Mouse (Mus musculus) lung, embryonic 14.5 days (tissue): ENCODE measurements around the gene Nbea. TPM values are rescaled to one million over a fixed set of nuclear protein-coding genes. Genes with fewer than 3 reads are reported as not detected.
"Not testable (repeated sequence)": the region's sequence is repeated elsewhere in the genome, so short reads cannot be mapped to it uniquely, and the experiment has no call there.

Experiments
- ATAC-seq: fragments of 200-750 bp; cut with Nextera tagmentation; 2 replicates; pipeline ENCODE4 v1.8.0; 2017; ENCODE audit warnings: mild to moderate bottlenecking, moderate TSS enrichment, moderate library complexity; ENCODE audit not compliant: insufficient read depth
- DNase-seq: peaks from one replicate; pipeline ENCODE4 v3.0.0-alpha.2; 2015
- H3K27ac ChIP-seq: fragments of 300-500 bp; sonication (generic); 2 replicates; pipeline ENCODE4 v1.5.1; 2014; ENCODE audit warnings: low read depth, mild to moderate bottlenecking, moderate library complexity
- H3K27me3 ChIP-seq: fragments of 300-500 bp; sonication (generic); 2 replicates; pipeline ENCODE4 v1.6.1; 2014; ENCODE audit warnings: low read length, control low read depth; ENCODE audit not compliant: insufficient read depth
- H3K36me3 ChIP-seq: fragments of 300-500 bp; sonication (generic); 2 replicates; pipeline ENCODE4 v1.6.1; 2014; ENCODE audit warnings: control low read depth; ENCODE audit not compliant: insufficient read depth
- H3K4me1 ChIP-seq: fragments of 300-500 bp; sonication (generic); 2 replicates; pipeline ENCODE4 v1.6.1; 2014; ENCODE audit warnings: antibody characterized with exemption, control low read depth; ENCODE audit not compliant: insufficient read depth
- H3K4me2 ChIP-seq: fragments of 300-500 bp; sonication (generic); 2 replicates; pipeline ENCODE4 v1.6.1; 2014; ENCODE audit warnings: mild to moderate bottlenecking
- H3K4me3 ChIP-seq: fragments of 300-500 bp; sonication (generic); 2 replicates; pipeline ENCODE4 v1.5.1; 2014; ENCODE audit warnings: low read depth, low read length
- H3K9ac ChIP-seq: fragments of 300-500 bp; sonication (generic); 2 replicates; pipeline ENCODE4 v1.6.1; 2014
- H3K9me3 ChIP-seq: fragments of 300-500 bp; sonication (generic); 2 replicates; pipeline ENCODE4 v1.6.1; 2016; ENCODE audit warnings: low read depth, low read length, control low read depth
- CTCF ChIP-seq: IDR thresholded peaks from 2 replicates; pipeline ENCODE4 v1.5.1; 2016; ENCODE audit warnings: antibody characterized with exemption, low read depth
- WGBS: fragments of 180-500 bp; shearing (Covaris S2); extraction: QIAGEN DNeasy Blood & Tissue Kit; methylation state at CpG from one replicate; pipeline ENCODE4 v1.1.7; 2014; 5-methylcytosine and 5-hydroxymethylcytosine counted together
- polyA plus RNA-seq: library from polyadenylated mRNA; unstranded; fragments of >200 nt; fragmentation: Nextera tagmentation; extraction: Ambion mirVana; gene quantifications from 2 replicates; pipeline ENCODE4 v1.2.1, GENCODE M21; 2014

The Nbea gene
- polyA plus RNA-seq, 1 experiment from 2014 or later = 10.7 TPM

GRCm38 (mm10) chr3:55647176-55647575 is 536.3 kb downstream of the Nbea start:
- H3K4me1 ChIP-seq = peaks cover 6% of the 10 kb centered on the region; the same call in 1 of the 2 replicates
- no peak overlapping the region for H3K4me3 ChIP-seq
- ATAC-seq (no peak), DNase-seq (no peak)
- H3K27ac ChIP-seq = no peak overlapping the region
- H3K9ac ChIP-seq = no peak overlapping the region
- H3K9me3 ChIP-seq = no peaks in the 10 kb centered on the region
- H3K36me3 ChIP-seq = no peaks in the 10 kb centered on the region
- no peak overlapping the region for H3K4me2 ChIP-seq
- no peaks in the 10 kb centered on the region for H3K27me3 ChIP-seq
- 61% methylated on average over 6 of the region's 6 CpGs for WGBS
- TF ChIP-seq CTCF = no peak

- 89% methylated on average over 3 of the region's 3 CpGs for whole genome bisulfite sequencing
- ATAC-seq = no peak
- H3K4me2 ChIP-seq = no peak overlapping the region
Measured at GRCm38 (mm10) chr3:55646437-55646836, 537.1 kb downstream of the Nbea start.

DNA sequence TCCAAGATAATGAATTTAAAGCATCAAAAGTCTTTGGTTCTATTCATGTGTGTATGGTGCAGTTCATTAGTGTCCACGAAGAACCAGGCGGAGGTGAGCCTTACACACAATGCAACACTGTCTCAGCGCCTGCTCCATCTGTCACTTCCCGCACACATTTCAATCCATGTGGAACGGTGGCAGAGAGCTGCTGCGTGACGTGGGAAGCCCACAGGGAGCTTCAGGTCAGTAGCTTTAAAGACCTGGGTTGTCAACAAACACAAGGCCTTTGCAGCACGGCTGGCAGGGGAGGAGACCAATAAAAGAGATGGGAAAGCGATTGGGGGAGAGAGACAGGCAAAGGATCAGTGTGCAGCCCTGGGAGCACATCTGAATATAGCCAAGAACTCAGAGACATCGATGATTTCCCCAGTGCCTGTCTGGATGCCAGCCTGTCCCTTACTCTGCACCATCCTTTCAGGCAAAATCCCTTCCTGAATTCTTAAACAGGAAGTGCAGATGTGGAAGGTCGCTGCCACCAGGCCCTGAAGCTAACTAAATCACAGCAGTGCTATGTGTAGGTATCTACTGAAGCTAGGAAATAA is 539.4 kb downstream of the Nbea start:
- WGBS = 68% methylated on average over 11 of the region's 11 CpGs
- ATAC-seq = no peak
- H3K4me3 ChIP-seq = no peak overlapping the region
- no peak for TF ChIP-seq CTCF
- H3K4me2 ChIP-seq = no peak overlapping the region
- no peaks in the 10 kb centered on the region for H3K9me3 ChIP-seq
- no peaks in the 10 kb centered on the region for H3K36me3 ChIP-seq
- DNase-seq = no peak
- H3K4me1 ChIP-seq = peaks cover 6% of the 10 kb centered on the region; the same call in 1 of the 2 replicates
- no peak overlapping the region for H3K27ac ChIP-seq
- H3K9ac ChIP-seq = no peak overlapping the region
- no peaks in the 10 kb centered on the region for H3K27me3 ChIP-seq

More at GRCm38 (mm10) chr3:55646437-55646836, 537.1 kb downstream of the Nbea start:
- Histone ChIP-seq H3K4me3 (no peak overlapping the region), H3K4me1 (peaks cover 6% of the 10 kb centered on the region; the same call in 1 of the 2 replicates), H3K36me3 (no peaks in the 10 kb centered on the region), H3K9me3 (no peaks in the 10 kb centered on the region), H3K27ac (no peak overlapping the region), H3K9ac (no peak overlapping the region), H3K27me3 (no peaks in the 10 kb centered on the region)
- no peak for DNase-seq
- TF ChIP-seq CTCF = no peak

DNA sequence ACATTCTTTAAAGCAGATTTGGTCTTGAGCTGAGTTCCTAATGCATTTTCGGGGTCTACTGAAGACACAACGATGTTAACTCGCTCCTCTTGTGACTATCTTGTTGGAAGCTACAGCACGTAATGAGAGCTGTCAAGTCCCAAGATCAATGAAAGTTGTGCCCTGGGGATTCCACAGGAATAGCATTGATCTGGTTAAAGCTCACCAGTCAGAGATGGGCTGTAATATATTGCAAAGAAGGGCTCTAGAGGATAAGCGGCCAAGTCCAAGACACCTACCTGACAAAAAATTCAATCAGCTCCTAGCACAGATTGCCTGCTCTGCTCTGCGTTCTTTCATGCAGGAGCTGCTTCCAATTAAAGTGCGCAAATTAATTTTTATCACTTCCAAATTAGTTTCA is 545.8 kb downstream of the Nbea start:
- Histone ChIP-seq H3K27ac (no peak overlapping the region), H3K36me3 (no peaks in the 10 kb centered on the region), H3K4me3 (no peak overlapping the region), H3K27me3 (no peaks in the 10 kb centered on the region), H3K9ac (no peak overlapping the region), H3K9me3 (no peaks in the 10 kb centered on the region), H3K4me1 (no peaks in the 10 kb centered on the region), H3K4me2 (no peak overlapping the region)
- ATAC-seq (no peak), DNase-seq (no peak)
- WGBS = 82% methylated on average over 7 of the region's 7 CpGs
- TF ChIP-seq CTCF = no peak

DNA sequence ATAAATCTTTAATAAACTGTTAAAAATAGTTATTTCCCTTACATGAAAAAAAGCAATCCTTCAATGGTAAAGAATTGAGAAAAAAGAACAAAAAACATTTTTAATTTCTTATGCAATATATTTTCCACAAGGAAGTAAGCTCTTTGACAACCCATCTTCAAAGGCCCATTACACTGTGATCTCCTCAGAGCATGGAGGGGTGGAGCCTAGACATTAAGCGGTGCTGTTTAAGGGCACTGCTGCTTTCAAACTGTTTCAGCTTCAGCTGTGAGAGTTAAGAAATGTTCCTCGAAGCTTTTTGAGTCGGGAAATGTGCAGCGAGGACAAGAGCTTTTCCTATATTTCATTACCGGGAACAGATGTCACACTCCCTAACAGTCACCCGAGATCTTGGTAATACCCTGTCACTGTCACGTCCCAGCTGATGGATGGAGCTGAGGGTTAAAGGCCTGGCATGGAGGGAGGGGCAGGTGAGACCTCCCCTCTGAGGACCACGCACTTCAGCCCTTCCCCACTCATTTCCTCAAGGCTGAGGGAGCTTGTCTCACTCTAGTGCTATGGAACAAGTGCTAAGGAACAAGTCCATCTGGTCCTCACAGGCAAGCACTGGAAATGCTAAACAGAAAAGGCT is 547.8 kb downstream of the Nbea start:
- no peaks in the 10 kb centered on the region for H3K27me3 ChIP-seq
- no peaks in the 10 kb centered on the region for H3K4me1 ChIP-seq
- ATAC-seq = no peak
- no peaks in the 10 kb centered on the region for H3K9me3 ChIP-seq
- no peak overlapping the region for H3K4me2 ChIP-seq
- no peak overlapping the region for H3K27ac ChIP-seq
- no peak overlapping the region for H3K4me3 ChIP-seq
- 17% methylated on average over 8 of the region's 8 CpGs for WGBS
- H3K9ac ChIP-seq = no peak overlapping the region
- no peak for TF ChIP-seq CTCF
- no peaks in the 10 kb centered on the region for H3K36me3 ChIP-seq
- DNase-seq = no peak

DNA sequence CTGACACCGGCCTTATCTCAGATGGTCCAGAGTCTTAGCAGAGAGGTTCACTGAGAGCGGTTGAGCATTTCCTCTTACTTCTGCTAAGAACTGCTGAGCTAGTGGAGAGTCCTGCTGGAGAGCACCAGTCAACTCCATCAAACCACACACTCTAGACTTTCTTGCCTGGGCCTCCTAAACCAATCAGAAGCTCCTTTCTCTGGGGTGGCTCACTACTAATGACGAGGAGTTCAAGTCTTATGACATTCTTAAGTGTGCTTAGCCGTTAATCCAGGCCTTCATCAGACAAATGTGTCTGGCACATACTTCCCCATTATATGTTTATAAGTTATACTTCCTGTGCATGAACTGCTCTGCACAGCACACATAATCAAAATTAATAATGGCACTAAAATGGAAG is 556.4 kb downstream of the Nbea start:
- no peak overlapping the region for H3K4me3 ChIP-seq
- no peaks in the 10 kb centered on the region for H3K36me3 ChIP-seq
- no peak overlapping the region for H3K9ac ChIP-seq
- H3K4me2 ChIP-seq = no peak overlapping the region
- no peaks in the 10 kb centered on the region for H3K27me3 ChIP-seq
- no peaks in the 10 kb centered on the region for H3K4me1 ChIP-seq
- WGBS = 51% methylated on average over 4 of the region's 4 CpGs
- ATAC-seq (peak; percentile 58; the same call in 1 of the 2 replicates), DNase-seq (peak; percentile 31)
- H3K9me3 ChIP-seq = no peaks in the 10 kb centered on the region
- no peak overlapping the region for H3K27ac ChIP-seq
- no peak for TF ChIP-seq CTCF

DNA sequence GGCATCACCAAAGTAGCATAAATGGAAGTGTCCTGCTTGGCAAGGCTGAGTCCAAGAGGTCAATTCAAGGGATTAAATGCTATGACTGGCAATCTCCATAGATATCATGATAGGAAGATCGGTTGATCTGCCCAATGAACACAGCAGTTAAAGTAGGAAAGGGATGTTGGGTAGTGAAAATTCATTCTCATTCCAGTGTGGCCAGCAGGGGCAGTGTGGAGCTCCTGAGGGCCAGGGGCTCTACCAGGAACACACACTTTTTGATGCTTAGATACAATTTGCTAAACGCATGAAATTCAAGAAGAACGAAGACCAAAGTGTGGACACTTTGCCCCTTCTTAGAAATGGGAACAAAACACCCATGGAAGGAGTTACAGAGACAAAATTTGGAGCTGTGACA is 561.5 kb downstream of the Nbea start:
- H3K27ac ChIP-seq, H3K4me1 ChIP-seq, H3K9me3 ChIP-seq, H3K27me3 ChIP-seq, DNase-seq, ATAC-seq, H3K9ac ChIP-seq, H3K4me3 ChIP-seq, H3K4me2 ChIP-seq, H3K36me3 ChIP-seq: not testable (repeated sequence)
- 89% methylated on average over 3 of the region's 3 CpGs for WGBS
- peak; percentile 44; the same call in 1 of the 2 replicates for TF ChIP-seq CTCF
